9 mouse cellular contexts compared by ENCODE assay signal in genomic region chr11:46631635-46632034, GRCm38 (mm10). TPM values are rescaled to one million over a fixed set of nuclear protein-coding genes. Genes with fewer than 3 reads are reported as not detected.
A peak's percentile ranks its signal among the peaks of the same experiment; 100 is the strongest.
DNase-seq lines count a peak whose midpoint lies in the region; ATAC-seq and TF ChIP-seq lines count a peak whose summit lies in the region.
"Had no signal": no experiment of that assay in that cellular context is flagged by ENCODE, and none has a peak within 500 bp of the region (broad histone marks: within the 10 kb centered on the region; RNA-seq: fewer than 3 reads in every experiment).

No protein-coding gene starts in this region.

- H3K27ac ChIP-seq in liver, embryonic 12.5 days, result no peak overlapping the region
- no peak overlapping the region for H3K27ac ChIP-seq in forebrain, embryonic 12.5 days
- H3K27ac ChIP-seq in kidney, postnatal 0 days, result no peak overlapping the region
- H3K27ac ChIP-seq in lung, postnatal 0 days (ENCODE audit: low read length), result no peak overlapping the region

- no peak overlapping the region for H3K9ac ChIP-seq in liver, embryonic 12.5 days
- no peak overlapping the region for H3K9ac ChIP-seq in forebrain, embryonic 12.5 days
- no peak overlapping the region for H3K9ac ChIP-seq in kidney, postnatal 0 days (ENCODE audit: low read depth, low read length)
- H3K9ac ChIP-seq in lung, postnatal 0 days (replicated peaks; ENCODE audit: low read depth), result no peak overlapping the region

- no peaks in the 10 kb centered on the region for H3K36me3 ChIP-seq in liver, embryonic 12.5 days
- no peaks in the 10 kb centered on the region for H3K36me3 ChIP-seq in forebrain, embryonic 12.5 days (replicated peaks)
- no peaks in the 10 kb centered on the region for H3K36me3 ChIP-seq in kidney, postnatal 0 days (ENCODE audit: insufficient read depth, low read length)
- no peaks in the 10 kb centered on the region for H3K36me3 ChIP-seq in lung, postnatal 0 days (ENCODE audit: insufficient read depth, low read length)

- no peaks in the 10 kb centered on the region for H3K27me3 ChIP-seq in liver, embryonic 12.5 days (replicated peaks)
- no peaks in the 10 kb centered on the region for H3K27me3 ChIP-seq in forebrain, embryonic 12.5 days
- H3K27me3 ChIP-seq in kidney, postnatal 0 days (ENCODE audit: insufficient read depth, low read length), result no peaks in the 10 kb centered on the region
- no peaks in the 10 kb centered on the region for H3K27me3 ChIP-seq in lung, postnatal 0 days (replicated peaks; ENCODE audit: insufficient read depth, low read length)

- no peak overlapping the region for H3K4me3 ChIP-seq in liver, embryonic 12.5 days
- H3K4me3 ChIP-seq in forebrain, embryonic 12.5 days (replicated peaks), result no peak overlapping the region
- no peak overlapping the region for H3K4me3 ChIP-seq in kidney, postnatal 0 days (replicated peaks; ENCODE audit: low read depth, low read length)
- no peak overlapping the region for H3K4me3 ChIP-seq in lung, postnatal 0 days (ENCODE audit: low read depth, low read length)

- 18% methylated on average over 3 of the region's 3 CpGs for WGBS in liver, embryonic 12.5 days (ENCODE audit: insufficient replicate concordance)
- 28% methylated on average over 3 of the region's 3 CpGs for WGBS in forebrain, embryonic 12.5 days
- WGBS in kidney, postnatal 0 days, result 37% methylated on average over 3 of the region's 3 CpGs
- WGBS in lung, postnatal 0 days, result 24% methylated on average over 3 of the region's 3 CpGs

- DNase-seq in liver (peak; percentile 18), MN1 (ENCODE audit: low spot score) (no peak)
- peak; percentile 31 for DNase-seq in adrenal gland, adult 2 months
- DNase-seq in kidney, postnatal 0 days (ENCODE audit: low spot score), result peak; percentile 54
- peak; percentile 53 for DNase-seq in lung, postnatal 0 days (ENCODE audit: low spot score)
- peak; percentile 9 for DNase-seq in right cerebral cortex, adult 18-20 months

- ATAC-seq in liver, embryonic 12.5 days, result no peak
- ATAC-seq in forebrain, embryonic 12.5 days (ENCODE audit: low FRiP score), result peak; percentile 63
- no peak for ATAC-seq in kidney, postnatal 0 days (replicated peaks; ENCODE audit: low FRiP score, low read depth)
- ATAC-seq in lung, postnatal 0 days, result no peak

- no peaks in the 10 kb centered on the region for H3K4me1 ChIP-seq in liver, embryonic 12.5 days
- no peaks in the 10 kb centered on the region for H3K4me1 ChIP-seq in forebrain, embryonic 12.5 days
- no peaks in the 10 kb centered on the region for H3K4me1 ChIP-seq in kidney, postnatal 0 days (replicated peaks; ENCODE audit: insufficient read depth, low read length)
- H3K4me1 ChIP-seq in lung, postnatal 0 days (ENCODE audit: insufficient read depth, low read depth, low read length), result no peaks in the 10 kb centered on the region

- H3K9me3 ChIP-seq in liver, embryonic 12.5 days (replicated peaks), result no peaks in the 10 kb centered on the region
- no peaks in the 10 kb centered on the region for H3K9me3 ChIP-seq in forebrain, embryonic 12.5 days
- H3K9me3 ChIP-seq in kidney, postnatal 0 days (replicated peaks; ENCODE audit: low read length), result no peaks in the 10 kb centered on the region
- no peaks in the 10 kb centered on the region for H3K9me3 ChIP-seq in lung, postnatal 0 days (ENCODE audit: low read length)

- H3K4me2 ChIP-seq in liver, embryonic 12.5 days, result no peak overlapping the region
- no peak overlapping the region for H3K4me2 ChIP-seq in forebrain, embryonic 12.5 days
- H3K4me2 ChIP-seq in kidney, postnatal 0 days (ENCODE audit: low read length), result no peak overlapping the region
- H3K4me2 ChIP-seq in lung, postnatal 0 days (replicated peaks; ENCODE audit: low read depth, low read length), result no peak overlapping the region

- peak; percentile 71 for TF ChIP-seq CTCF in kidney, postnatal 0 days (IDR thresholded peaks at IDR 0.05; ENCODE audit: low read depth)
- TF ChIP-seq CTCF in lung, postnatal 0 days (IDR thresholded peaks at IDR 0.05), result peak; percentile 72

- no peak for TF ChIP-seq EP300 in lung, postnatal 0 days (IDR thresholded peaks at IDR 0.05)

RNA-seq across cellular contexts. Expression of gene Dppa1, which starts 2.6 kb away (rescaled TPM):
- not detected in 2 replicates for polyA plus RNA-seq in liver, embryonic 12.5 days (2016; fragmentation: Nextera tagmentation; extraction: Ambion mirVana)
- total RNA-seq in adrenal gland, adult 2 months (2021), result not detected
- polyA plus RNA-seq in adrenal gland, adult 2 months (2012; rRNA removed), result not detected in 2 replicates
- polyA plus RNA-seq in forebrain, embryonic 12.5 days (2016; fragmentation: Nextera tagmentation; extraction: Ambion mirVana), result not detected in 2 replicates
- 0.07 and 0.54 TPM in 2 replicates for polyA plus RNA-seq in kidney, postnatal 0 days (2015; fragmentation: Nextera tagmentation; extraction: Ambion mirVana)
- polyA plus RNA-seq in lung, postnatal 0 days (2015; fragmentation: Nextera tagmentation; extraction: Ambion mirVana), result not detected in 2 replicates
- total RNA-seq: left cerebral cortex, postnatal 36 days had no signal
